Mouse (Mus musculus) ovary, postnatal 14 days (tissue): ENCODE results near the gene Car12.
A peak's percentile ranks its signal among the peaks of the same experiment; 100 is the strongest.

ENCODE experiments used
- DNase-seq: peaks from one replicate; pipeline ENCODE4 v3.0.0; 2022; ENCODE audit warnings: low spot score

Car12 gene

DNA sequence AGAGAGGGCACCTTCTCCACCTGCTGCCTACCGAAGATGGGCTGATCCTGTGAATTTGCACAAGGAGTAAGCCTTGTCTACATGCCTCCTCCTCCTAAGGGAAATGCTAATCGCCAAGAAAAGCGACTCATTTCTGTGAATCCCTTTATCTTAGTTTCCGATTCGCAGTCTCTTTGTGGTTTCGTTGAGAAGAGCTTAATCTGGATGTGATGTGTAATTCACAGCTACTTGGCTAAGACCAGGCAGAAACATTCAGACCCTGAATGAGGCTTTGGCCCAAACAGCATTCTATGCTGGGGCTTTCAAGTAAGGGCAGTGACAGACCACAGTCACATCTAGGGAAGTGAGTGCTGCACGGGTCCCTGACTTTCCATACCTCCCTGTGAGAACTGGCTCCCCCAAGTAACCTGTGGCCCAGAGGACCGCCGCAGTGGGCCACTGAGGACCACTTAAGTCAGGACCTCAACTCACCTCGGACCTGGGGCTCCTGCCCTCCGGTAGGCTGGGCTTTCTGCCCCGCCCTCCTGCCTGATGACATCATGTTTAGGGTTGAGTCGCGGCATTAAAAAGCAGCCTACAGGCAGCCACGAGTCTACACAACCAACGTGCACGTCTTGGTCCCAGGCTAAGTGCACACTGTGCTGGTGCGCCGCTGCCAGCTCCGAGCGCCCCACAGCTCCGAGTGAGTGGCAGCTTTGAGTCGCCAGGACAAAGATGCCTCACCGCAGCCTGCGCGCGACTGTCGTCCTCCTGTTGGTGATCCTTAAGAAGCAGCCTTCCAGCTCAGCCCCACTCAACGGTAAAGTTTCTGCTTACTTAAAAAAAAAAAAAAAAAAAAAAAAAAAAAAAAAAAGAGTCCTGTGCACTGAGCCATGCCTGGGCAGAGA is at the start of gene Car12:
Gene Car12 (plus strand): TSS at position 552 of the 887 bp plus-strand sequence.
- DNase-seq, result no peak

DNA sequence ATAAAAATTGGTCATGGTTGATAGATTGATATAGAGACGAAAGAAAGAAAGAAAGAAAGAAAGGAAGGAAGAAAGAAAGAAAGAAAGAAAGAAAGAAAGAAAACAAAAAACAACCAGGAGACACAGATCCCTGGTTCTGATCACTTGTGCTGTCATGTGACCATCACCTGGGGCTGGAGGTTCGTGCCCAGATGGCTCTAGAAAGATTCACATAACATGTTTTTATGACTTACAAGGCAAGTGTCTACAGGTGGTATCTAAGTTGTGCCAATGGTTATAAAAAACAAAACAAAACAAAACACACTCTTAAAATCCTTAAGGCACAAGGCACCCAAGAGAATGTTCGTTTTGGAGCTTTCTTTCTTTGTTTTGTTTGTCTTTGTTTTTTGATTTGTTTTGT is 49.7 kb upstream of the Car12 start:
- no peak for DNase-seq

DNA sequence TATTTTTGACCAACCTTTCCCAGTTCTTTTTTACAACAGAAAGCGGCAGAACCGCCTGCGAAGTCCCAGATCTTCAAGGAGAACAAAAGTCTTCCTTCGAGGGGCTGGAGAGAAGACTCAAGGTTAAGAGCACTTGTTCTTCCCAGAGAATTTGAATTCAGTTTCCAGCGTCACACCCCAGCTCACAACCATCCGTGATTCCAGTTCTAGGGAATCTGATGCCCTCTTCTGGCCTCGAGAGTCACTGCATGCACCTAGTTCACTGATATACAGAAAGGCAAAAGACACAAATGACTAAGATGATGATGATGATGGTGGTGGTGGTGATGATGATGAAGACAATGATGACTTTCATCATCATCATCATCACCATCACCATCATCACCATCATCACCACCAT is 48.9 kb upstream of the Car12 start:
- no peak for DNase-seq

DNA sequence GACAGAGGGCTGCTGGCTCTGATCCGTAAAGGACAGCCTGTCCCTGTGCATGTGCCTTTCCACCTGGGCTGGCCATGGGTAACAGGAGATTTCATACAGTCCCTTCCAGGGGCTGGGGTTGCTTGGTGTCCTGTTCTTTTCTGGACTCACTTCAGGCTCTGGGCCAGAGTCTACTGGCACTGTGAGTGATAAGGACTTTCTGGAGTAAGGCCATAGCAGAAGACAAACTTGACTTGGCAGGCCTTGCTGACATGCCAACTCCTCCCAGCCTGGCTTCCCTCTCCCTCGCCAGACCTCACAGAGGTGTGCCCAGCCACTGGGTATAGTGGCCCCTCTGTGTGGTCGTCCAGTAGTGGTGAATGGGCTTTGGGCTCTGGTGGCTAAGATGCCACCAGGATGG is 47.3 kb upstream of the Car12 start:
- no peak for DNase-seq

DNA sequence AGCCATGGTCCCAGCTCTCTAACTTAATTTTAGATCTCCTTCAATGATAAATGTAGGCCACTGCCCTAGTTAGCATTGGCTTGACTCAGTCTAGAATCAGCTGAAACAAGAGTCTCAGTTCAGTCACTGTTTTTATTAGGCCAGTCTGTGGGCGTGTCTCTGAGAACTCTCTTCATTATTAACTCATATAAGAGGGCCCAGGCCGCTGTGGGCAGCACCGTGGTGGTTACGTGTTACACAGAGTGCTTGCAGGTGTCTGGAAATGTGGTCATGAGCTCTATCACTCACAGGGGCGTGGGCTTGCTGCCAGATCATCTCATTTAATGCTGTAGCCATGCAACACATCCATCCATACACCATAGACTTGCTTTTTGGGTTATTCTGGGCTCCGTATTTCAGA is 46.4 kb upstream of the Car12 start:
- no peak for DNase-seq

DNA sequence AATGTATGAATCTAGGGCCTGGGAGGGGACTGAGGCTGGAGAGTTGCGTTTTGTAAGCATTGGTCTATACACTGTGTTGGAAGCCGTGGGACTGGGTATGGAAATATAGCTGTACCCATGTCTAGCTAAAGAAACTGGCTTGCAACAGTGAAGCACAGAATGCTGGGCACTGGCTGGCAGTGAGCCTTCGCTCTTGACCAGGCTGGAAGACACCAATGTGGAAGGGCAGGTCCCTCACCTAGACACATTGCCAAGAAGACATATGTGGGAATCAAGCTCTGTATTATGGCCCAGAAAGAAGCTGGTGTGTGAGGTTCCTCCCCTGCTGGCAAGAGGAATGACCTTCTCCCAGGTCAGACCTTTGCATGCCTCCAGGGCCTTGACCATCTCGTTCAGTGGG is 45.6 kb upstream of the Car12 start:
- no peak for DNase-seq

DNA sequence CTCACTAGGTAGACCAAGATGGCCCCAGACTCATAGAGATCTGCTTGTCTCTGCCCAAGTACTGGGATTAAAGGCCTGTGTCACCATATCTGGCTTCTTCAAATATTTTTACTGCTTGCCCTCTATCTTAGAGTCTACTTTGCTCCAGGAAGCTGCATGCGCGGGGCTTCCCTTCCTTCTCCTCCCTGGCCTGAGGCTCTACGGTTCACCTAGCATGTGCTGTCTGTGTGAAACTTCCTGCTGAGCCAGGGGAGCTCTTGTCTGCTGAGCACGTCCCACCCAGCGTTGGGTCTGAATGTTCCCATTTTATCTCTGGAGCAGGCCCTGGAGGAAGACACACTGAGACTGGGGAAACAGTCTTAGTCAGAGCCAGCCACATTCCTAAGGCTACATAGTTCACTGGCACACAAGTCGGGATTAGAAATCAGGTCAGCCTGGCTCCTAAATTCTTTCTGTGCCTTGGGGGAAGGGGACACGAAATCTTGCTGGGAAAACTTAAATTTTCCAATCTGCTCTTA is 43.9 kb upstream of the Car12 start:
- DNase-seq, result no peak

DNA sequence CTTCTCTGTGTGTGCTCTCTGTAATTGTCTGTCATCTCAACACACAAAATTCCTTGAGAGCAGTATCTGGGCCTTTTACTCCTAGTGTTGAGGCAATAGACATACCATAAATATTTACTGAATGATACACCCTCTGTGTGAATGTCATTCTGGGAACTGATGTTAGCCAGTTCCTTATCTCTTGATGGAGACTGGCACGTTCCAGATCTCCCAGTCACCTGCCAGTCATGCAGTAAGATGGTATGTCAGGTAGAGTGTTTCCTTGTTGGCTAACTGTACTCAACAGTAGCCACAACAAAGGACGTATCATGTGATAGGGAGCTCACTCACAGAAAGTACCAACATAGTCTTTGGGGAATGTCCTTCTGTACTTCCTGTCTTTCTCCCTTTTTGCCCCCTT is 39.7 kb upstream of the Car12 start:
- no peak for DNase-seq

DNA sequence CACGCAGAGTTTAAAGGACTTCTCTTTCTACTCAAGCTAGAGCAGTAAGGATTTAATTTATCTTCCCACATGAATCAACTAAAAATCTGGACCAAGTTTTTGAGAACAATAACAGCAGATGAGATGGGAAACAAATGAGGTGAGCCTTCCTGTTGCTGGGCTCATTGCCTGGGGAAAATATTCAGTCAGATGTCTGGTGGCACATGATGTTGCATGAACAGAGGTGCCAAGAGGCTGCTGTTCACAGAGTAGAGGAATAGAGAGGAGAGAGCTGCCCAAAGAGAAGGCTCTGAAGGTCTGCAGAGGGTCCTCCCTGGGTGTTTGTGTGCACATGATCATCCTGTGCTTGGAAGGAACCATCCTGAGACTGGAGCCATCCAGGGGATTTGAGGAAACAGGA is 37.9 kb upstream of the Car12 start:
- DNase-seq, result no peak

DNA sequence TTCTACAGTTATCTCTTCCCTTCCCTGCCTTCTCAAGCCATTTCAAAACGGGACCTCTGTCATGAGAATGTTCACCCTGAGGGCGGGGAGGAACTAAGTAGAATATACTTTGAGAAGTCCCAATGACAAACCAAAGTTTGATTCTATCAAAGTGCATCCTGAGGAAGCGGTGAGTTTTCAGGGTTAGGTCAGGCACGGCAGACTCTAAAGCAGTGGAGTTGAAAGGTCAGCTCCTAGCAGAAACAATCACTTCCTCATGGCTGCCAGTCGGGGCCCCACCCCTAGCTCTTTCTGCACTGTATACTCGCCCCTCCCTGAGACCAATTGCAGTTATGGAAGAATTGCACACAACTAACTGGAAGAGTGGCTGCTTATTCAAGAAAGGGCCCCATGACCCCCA is 33.4 kb upstream of the Car12 start:
- DNase-seq, result no peak

DNA sequence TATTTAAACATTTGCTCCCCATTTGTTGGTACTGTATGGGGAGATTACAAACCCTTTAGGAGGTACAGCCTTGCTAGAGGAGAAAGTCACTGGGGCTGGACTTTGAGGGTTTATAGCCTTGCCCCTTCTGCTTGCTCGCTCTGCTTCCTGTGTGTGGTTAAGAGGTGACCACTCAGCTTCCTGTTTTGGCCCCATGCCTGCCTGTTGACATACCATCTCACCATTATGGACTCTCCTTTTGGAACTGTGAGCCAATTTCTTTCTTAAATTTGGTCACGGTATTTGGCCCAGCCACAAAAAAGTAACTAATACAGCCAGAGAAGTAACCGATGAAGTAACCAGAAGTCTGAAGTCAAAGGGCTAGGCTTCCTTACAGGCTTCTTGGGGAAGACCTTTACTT is 30.7 kb upstream of the Car12 start:
- DNase-seq, result no peak

DNA sequence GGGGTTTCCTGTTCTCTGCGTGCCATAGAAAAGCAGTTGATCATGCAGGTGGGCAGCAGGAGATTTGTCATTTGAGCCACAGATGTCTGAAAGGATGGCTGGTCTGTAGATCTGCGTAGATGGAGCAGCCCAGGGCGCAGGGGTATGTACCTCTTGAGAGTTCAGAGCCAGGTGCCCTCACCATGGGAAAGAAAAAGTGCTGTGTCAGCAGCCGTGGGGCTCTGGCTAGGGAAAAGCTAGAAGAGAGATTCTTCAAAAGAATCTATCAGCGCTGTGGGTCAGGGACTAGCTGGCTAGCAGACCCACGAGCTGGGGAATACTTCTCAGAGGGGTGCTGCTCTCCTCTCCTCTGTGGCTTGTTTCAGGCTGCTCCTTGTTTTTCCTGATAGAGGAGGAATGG is 27.8 kb upstream of the Car12 start:
- DNase-seq, result no peak

DNA sequence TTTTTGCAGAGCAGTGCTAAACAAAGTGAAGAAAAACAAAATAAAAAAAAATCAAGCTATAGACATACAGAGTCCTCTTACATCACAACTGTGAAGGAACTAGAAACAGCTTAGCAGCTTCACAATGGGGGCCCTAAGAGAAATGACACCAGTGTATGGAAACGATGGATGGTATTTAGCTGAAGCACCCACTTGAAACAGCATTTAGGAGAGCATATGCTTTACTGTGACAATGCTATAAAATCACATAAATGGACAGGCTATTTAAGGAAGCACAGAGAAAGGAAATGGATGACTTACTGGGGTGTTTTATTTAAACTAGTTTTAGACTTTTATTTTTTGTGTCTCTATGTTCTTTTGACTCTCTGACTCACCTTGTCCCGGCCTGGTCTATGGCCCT is 25.8 kb upstream of the Car12 start:
- DNase-seq, result no peak

DNA sequence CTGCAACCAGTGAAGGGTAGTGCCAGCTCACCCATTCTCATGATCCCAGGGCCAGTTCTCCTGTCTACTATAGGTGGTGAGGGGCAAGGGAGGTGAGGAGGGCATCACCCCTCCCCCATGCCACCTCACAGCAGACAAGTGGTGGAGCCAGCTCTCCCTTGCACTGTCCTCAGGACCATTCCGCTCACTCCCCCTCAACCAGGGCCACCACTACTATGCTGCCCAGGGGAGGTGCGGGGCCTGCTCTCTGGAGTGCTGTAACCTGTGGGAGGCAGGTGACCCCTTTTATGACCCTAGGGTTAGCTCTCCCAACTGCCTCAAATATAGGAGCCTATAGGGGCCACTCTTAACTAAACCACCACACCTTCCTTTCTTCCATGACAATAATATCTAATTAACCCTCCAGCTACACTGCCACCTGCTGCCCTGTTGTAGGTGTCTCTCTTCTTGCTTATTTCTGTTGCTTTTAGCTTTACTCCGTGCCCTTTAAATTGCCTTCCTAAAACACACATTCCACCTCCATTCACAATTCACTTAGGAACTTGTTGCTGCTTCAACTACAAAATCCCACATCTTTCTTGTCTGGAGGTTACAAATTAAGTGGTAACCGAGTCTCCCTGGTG is 21.7 kb upstream of the Car12 start:
- no peak for DNase-seq

DNA sequence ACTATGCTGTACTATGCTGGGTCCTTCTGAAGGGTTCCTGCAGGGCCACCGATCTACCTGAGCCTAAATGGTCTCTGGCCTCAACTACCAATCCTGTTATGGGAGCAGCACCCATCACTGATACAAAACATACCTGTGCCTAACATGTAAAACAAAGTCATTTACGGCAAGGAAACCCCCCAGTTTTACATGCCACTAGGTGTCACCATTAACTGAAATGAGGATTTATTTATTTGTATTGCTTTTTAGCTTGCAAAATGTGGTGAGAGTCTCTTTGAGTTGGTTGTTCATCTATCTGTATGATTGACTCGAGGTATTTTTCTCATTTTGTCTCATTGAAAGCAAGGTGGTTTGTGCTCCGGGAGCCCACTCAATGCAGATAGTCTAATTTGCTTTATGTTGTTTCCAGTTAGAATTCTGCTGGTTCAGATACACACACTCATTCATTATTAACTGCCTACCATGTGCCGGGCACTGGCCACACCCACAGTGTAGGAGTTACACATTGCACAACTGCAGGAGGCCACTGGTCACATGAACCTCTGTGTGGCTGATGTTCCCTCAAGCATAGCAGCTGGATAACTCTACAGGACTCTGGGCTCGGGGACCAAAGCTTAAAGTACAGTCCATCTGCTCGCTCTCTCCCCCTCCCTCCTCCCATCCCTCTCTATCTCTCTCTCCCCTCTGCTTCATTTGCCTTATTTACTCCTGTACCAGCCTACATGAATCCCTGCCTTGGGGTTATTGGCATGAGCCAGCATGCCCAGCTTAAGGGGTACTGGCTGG is 15.9 kb upstream of the Car12 start:
- no peak for DNase-seq

DNA sequence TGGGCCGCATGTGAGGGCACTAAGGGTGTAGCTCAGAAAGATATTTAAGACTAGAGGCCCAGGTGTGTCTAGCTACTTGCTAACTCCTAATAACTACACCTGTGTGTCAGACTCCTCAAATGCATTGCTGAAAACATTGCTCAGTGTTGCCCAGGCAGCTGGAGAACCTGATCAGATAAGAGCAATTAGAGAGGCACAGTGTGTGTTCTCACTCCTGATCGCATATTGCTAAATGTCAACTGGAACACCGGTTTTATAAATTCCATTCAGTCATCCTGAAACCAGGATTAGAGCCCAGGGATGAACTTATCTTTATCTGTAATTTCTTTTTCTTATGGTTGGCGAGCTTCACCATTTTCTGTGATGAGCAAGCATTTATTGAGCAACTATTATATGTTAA is 13.7 kb upstream of the Car12 start:
- DNase-seq, result no peak

DNA sequence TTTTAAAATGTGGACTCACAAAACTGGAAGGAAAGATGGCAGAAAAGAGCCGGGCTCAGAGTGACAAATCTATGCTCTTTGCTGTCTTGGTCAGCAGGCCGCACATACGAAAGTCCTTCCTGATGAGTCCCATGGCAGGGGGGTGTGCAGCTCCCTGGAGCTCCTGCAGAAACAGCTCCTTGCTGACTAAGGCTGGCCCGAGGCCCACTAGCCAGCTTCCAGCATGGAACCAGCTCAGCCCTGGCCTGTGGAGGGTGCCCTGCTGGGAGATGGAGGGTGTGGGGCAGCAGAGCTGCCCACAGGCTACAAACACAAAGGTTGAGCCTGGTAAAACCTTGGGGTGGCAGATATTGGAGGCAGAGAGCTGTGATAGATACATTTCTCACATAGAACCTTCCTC is 10.5 kb upstream of the Car12 start:
- no peak for DNase-seq

DNA sequence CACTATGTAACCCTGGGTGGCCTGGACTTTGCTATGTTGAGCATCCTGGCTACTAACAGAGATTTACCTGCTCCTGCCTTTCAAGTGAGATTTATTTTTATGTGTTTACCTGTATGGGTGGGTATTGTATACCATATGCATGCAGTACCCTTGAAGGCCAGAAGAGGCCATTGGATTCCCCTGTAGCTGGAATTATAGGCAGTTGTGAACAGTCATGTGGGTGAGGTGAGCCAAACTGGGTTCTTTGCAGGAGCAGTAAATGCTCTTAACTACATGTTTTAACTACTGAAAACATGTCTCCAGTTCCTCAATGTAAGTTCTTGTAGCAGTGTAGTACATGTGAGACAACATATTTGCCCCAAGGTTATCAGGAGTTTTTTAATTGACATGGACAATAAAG is 8.1 kb upstream of the Car12 start:
- no peak for DNase-seq

DNA sequence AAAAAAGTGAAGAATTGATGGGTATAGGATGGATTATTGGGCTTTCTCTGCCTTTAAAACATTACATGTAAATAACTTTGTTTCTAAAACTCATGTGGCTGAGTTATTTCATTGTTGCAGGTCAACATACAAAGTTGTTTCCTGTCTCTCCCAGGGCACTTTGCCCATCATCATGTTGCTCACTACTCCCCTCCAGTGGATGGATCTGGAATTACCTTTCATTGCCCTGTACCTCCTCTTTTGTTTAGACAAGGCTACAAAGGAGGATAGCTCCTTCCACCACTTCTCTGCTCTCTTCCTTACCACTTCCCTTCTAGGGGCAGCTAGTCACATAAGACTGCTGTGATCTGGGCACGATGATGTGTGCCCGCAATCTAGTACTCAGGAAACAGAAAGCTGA is 7.7 kb upstream of the Car12 start:
- DNase-seq, result peak; percentile 88

DNA sequence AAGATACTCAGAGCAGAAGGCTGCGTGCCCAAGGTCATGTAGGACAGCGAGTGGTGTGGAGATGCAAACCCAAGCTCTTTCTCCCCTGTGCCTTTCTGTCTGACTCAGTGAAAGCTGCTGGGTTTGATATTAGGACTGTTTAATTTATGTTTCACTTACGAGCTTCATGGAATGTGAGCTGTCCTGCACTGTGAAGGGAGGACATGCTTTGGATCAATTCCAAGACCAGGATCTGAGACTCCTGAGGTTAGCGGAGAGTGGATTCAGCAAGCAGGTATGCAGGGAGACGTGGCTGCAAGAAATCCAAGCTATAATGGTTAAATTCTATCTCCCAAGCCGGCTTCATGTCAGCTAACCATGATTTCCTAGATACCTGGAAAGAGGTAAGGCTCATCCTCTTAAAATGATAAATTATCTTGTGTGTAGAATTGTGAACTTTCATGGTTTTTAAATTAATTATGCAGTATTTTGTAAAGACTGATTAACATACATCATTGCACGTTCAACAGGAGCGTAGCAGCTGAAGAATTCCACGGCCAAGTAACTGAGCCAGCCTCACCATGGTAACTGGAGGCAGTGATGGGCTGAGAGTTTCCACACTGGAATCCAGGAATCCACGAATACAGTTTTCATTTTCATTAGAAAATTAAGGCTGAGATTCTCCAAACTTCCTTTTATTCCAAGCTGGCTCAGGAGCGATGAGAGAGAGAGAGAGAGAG is 5.3 kb upstream of the Car12 start:
- no peak for DNase-seq

DNA sequence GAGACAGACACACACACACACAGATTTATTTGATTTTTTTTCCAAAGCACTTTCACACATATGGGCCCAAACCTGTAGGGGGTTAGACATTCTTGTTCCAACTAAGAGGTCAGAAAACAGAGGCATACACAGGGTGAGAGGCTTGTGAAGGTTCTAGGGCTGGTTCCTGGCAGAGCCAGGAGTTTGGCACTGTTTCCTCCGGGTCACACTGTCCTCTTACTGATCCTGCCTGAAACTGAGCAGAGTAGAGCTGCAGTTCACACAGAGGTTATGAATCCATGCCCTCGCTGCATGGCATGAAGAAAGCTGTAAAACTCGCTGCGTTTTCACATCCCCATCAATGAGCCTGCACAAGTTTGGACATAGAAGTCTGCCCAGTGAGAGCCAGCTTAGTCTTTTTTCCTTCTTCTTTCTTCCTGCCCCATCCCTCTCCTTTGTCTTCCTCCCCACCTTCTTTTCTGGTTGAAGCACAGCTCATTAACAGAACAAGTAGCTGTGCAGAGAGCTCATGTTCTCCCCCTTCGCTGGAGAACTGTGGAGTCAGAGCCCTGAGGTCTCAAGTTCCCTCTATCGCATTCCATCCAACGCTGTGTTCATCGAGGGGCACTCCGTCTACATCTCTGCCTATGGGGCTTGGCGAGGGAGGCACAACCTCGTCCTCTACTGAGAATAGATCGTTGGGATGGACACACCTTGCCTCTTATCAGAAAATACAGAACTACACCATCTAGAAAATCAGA is 4.5 kb upstream of the Car12 start:
- DNase-seq, result no peak
